Mouse (Mus musculus): ENCODE results near the gene Ifi206.
"Not testable (repeated sequence)": the region's sequence is repeated elsewhere in the genome, so short reads cannot be mapped to it uniquely, and the experiment has no call there.

Gene Ifi206

DNA sequence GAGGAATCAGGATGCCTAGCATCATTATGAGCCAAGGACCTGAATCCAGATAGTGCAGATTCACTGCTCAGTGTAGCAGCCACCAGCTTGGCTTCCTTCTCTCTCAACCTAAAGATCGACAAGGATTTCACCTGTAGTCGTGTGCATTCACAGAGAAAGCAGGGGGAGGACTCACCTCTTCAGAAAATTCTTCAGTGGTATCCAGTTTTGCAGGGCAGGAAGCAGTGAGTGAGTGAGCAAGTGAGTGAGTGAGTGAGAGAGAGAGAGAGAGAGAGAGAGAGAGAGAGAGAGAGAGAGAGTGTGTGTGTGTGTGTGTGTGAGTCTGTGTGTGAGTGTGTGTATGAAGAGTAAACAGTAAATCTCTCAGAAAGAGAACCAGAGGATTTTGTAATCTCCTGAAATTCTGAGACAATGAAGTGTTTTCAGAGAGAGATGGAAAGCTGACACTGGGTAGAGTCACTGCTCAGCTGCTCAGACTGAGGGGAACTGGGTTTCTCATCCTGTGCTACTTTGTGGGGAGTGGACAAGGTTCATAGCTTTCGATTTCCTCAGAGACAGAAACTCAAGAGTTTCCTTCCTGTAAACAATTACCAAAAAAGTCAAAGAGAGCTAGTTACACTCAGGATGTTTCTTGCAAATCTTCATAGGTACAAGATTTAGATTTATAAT lies at the start of gene Ifi206:
Gene Ifi206 (minus strand): TSS at position 230 of the 669 bp plus-strand sequence.
- not testable (repeated sequence) for DNase-seq

- DNase-seq: not testable (repeated sequence)
Measured at GRCm38 (mm10) chr1:173535791-173536190, 45.0 kb upstream of the Ifi206 start, which contains the start of gene Ifi214. TSS of gene Ifi214 (minus strand) at chr1:173535957.

DNA sequence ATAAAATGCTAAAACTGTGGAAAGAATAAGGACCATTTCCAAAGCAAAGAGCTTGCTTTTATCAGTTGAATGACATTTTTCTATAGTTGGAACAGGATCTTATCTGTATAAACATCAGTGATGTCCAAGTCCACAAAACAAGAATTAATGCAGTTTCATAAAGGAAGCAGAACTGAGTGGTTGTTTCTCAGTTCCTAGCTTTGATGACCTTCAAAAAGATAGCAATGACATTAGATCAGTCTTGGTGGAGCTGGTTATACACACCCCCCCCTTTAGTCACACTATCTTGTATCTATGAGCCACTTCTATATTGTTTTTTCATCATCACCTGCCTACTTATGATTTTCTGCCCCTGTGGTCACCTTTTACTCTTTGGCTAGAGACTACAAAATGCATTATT lies 30.6 kb upstream of the Ifi206 start:
- DNase-seq: no peak

GRCm38 (mm10) chr1:173510595-173510994 lies 19.8 kb upstream of the Ifi206 start:
- not testable (repeated sequence) for DNase-seq

DNA sequence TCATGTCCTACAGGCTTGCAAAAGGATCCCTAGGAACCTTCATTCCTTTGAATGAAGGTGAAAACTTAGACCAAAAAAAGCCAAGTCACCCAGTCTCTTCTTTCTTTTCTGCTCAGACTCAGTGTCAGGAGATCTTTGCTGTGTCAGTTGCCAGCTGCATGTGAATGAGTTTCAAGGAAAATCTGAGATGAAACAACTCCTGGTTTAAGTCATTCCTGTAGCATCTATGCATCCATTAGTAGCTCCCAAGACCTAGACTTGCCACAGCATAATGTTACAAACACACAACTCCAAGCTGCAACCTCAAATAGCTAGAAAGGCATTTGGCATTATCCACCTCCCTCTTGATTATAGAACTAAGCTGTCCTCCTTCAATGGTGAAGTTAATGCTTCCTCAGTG lies 642 bp upstream of the Ifi206 start:
- not testable (repeated sequence) for DNase-seq

DNA sequence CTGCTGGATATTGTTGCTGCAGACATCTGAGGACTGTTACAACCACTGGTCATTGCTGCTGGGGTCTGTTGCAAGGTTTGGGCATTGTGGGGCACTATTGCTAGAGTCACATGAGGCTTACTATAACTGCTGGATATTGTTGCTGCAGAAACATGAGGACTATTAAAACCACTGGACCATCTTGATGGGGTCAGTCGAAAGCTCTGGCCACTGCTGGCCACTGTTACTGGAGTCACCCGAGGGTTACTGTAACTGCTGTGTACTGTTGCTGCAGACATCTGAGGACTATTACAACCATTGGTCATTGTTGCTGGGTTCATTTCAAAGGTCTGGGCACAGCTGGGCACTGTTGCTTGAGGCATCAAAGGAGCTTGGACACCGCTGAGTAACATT lies 9.7 kb downstream of the Ifi206 start:
- DNase-seq: peak in 1 of 2 experiments; percentile 5

DNA sequence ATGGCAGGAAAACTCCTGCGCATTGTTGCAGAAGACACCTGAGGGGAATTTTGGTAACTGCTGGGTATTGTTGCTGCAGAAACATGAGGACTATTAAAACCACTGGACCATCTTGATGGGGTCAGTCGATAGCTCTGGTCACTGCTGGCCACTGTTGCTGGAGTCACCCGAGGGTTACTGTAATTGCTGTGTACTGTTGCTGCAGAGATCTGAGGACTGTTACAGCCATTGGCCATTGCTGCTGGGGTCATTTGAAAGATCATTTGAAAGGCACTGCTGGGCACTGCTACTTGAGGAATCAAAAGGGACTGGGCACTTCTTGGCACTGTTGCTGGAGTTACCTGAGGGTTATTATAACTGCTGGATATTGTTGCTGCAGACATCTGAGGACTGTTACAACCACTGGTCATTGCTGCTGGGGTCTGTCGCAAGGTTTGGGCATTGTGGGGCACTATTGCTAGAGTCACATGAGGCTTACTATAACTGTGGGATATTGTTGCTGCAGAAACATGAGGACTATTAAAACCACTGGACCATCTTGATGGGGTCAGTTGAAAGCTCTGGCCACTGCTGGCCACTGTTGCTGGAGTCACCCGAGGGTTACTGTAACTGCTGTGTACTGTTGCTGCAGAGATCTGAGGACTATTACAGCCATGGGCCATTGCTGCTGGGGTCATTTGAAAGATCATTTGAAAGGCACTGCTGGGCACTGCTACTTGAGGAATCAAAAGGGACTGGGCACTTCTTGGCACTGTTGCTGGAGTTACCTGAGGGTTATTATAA lies 10.3 kb downstream of the Ifi206 start:
- peak in 1 of 2 experiments; percentile 5 for DNase-seq

DNA sequence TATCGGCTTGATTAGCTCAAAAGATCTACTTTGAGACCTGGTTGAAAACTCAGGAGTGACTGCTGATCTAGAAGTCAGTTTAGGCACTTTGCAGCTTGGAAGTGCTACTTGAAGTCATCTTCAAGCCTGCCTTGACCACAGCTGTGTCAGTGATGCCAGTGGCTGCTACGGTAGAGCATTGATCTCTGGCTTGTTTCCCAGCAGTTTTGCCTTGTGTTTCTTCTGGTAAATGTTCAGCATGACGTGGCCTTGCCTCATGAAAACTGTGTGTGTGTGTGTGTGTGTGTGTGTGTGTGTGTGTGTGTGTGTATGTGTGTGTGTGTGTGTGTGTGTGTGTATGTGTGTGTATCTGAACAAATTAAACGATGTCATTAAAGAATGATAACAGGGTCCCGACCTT lies 34.1 kb downstream of the Ifi206 start:
- no peak for DNase-seq

DNA sequence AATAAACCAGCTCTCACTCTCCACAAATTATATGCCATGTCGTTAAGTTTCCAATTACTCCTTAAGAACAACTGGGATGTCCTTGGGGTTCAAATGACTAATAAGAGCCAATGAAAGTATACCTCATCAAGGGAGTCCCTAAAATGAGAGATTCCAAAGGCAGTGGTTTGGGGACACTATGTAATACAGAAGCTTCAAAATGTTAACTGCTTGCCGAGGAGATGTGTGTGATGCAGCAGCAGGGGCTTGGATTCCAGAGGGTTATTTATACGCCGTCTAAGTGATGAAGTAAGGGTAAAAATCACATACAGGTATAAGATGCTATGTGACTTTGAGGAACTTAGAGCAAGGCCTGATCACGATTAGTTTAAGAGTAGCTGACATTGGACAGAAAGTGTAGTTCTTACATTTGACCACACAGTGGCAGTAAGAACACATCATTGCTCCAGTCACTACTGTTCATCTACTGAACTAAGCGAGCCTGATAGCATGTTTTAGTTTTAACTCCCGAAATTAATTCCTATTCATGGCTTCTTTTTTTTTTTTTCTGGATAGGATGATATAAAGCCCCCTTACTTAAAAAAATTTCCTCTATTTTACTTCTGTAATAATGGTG lies 34.6 kb downstream of the Ifi206 start:
- DNase-seq: peak in 1 of 2 experiments; percentile 11

- no peak for DNase-seq
Measured at GRCm38 (mm10) chr1:173451665-173452064, 39.2 kb downstream of the Ifi206 start.

DNA sequence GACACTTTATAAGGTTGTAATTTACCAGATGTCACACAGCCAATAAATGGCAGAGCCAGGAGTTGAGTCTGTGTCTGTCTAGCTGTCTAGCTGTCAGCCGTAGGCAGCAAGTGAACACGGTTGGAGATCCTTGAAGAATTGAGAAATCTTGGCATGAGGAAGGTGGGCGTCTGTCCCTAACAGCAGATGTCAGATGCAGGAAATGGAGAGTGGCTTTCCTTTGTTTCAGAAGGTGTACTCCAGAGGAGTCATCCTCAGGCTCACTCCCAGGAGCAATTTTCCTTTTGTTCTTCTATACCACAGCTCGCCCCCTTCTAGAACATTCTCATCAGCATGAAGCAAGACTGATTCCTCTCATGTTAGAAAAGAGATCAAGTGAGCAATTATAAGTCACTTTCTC lies 40.2 kb downstream of the Ifi206 start:
- no peak for DNase-seq

DNA sequence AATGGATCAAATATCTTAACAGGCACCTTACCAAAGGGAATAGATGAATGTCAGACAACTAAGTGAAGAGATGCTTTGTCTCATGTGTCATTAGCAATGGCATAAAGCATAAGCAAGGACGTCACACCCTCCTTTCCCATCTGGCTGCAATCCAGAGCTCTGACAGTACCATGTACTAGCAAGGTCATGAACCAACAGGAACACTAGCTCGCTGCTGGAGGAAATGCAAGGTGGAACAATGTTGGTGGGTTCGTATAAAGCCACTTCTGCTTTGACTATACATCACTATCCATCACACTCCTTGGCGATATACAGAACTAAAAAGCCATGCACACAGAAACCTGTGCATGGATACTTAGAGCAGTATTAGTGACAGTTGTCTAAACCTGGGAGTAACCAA lies 43.8 kb downstream of the Ifi206 start:
- DNase-seq: no peak

DNA sequence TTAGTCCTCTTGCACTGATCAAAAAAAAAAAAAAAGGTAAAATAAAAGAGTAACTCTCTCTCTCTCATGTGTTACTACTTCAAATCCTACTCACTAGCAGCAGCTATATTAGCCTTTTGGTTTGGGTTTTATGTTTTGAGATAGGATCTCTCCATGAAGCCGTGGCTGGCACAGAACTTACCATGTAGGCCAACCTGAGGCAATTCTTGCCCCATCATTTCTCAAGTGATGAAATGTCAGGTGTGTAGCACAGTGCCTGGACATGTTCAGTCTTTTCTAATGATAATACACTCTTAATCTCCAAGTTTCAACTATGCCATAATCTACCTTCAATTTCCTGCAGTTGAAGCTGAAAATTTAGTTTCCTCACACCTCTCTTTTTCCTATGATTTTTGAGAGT lies 47.8 kb downstream of the Ifi206 start:
- no peak for DNase-seq

GRCm38 (mm10) chr1:173441210-173441609 lies 49.6 kb downstream of the Ifi206 start:
- no peak for DNase-seq

- no peak for DNase-seq
Measured at GRCm38 (mm10) chr1:173440681-173441080, 50.2 kb downstream of the Ifi206 start.

- DNase-seq: no peak
Measured at GRCm38 (mm10) chr1:173437161-173437953, 53.5 kb downstream of the Ifi206 start.

GRCm38 (mm10) chr1:173432411-173432810 lies 58.4 kb downstream of the Ifi206 start:
- no peak for DNase-seq

DNA sequence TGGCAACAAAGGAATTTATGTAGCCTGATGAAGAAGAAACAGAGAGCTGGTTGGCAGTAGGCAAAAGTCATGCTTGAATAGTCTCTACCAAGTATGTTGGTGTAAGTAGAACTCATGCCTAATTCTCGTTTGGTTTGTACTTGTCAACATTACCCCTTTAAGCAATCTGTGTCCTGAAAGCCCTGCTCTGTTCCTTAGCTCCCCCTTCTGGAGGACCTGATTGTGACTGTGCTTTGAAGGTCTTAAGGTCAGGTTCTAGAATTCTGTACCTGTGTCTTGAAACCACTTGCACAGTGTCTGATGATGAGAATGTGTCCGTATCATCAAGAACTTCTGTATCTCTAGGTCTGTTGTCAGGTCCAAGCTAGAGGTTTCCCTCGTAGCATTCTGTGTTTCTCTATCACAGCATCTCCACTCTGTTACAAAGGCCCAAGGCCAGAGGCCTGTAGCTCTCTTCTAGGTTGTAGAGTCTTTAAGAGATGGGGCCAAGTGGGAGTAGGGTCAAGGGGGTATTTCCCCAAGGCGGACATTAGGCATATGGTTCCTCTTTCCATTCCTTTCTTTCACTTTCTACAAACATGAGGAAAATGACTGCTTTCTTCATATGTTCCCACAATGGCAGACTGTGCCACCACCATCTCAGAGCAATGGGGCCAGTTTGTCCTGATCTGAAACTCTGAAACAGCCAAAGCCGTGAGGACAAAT lies 60.7 kb downstream of the Ifi206 start:
- DNase-seq: no peak

DNA sequence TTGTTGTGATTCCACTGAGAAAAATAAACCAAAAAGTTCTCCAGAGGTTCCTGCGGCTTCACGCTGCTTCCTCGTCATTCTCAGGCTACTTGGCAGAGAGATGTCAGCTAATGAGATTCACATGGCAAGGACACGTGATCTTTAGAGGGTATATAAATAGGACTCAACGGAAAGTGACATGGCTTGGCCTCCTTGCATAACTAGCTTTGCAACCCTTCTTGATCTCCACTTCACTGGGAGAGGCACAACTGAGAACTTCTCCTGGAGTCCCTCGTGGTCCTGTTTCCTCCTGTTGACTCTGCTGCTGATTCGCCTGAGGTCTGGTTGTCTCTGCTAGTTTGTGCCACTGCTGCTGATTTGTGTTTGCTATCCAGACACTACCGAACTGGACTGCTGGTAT lies 63.5 kb downstream of the Ifi206 start:
- DNase-seq: no peak

DNA sequence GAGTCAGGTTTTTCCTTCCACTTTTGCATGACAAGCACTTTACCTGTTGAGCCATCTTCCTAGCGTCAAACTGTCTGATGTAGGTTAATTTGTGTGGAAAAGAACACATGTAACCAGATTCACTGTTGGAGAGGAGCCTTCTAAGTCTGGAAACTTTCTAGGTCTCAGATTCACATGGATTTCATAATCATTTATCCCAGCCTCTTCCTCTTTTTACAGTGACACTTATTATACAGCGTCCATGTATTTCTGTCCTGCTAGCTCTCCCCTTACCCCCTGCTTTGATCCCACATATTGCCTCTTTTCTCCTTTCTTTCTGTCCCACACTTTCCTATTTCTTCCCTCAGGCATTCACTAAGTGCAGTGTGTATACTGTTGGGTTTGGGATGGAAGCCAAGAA lies 64.5 kb downstream of the Ifi206 start:
- no peak for DNase-seq

- DNase-seq: peak; percentile 5 to 22
Measured at GRCm38 (mm10) chr1:173420374-173420773, 70.5 kb downstream of the Ifi206 start.

GRCm38 (mm10) chr1:173418936-173419621 lies 71.8 kb downstream of the Ifi206 start:
- peak in 1 of 2 experiments; percentile 22 for DNase-seq

All from kidney, postnatal 4 days (tissue).